Mouse (Mus musculus): ENCODE measurements at regions not wholly inside any gene's neighbourhood (a gene's known extent, or its start where the extent isn't known, plus 50 kb on each side); places are given as distances from the start of the nearest gene placed in this dataset.

DNA sequence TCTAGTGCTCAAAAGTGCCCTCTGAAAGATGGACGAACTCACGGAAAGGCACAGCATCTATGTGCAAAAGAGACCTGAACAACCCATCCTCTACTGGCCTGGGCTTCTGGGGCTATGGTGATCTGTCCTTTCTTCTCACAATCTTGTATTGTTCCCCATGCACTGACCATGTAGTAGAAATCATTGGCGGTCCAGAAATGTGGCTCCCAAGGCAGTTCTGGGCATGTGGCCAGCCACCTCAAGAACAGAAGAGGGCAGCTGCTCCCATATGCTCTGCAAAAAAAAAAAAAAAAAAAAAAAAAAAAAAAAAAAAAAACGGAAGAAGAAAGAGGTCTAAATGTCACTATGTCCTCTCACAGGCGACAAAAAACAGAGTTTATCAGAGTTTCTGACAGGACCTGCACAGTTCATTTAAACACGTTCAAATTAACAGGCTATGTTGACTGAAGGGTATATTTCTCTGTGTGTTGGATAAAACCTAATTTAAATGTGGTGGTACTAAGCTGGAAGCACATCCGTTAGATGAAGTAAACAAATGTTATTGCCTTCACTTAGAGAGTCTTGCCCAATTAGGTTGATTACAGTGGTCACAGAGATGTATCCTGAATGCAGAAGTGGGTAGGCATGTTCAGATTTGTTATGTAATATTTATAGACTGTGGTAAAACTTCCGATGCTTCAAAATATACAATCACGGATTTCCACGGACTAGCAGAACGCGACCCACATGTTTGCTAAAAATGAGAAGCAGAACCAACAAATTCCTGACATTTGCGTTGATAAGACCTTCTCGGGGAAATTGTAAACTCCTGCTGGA lies 470.9 kb downstream of the Epha4 start:
- TF ChIP-seq EP300 (IDR thresholded peaks at IDR 0.05; ENCODE audit: insufficient read depth, low read depth, low read length) (no peak), POLR2A (IDR thresholded peaks at IDR 0.05; ENCODE audit: insufficient read depth, low read length) (no peak), CTCF (IDR thresholded peaks at IDR 0.05; ENCODE audit: low read depth, low read length) (no peak)
- no peak overlapping the region for H3K9ac ChIP-seq (ENCODE audit: low read depth, poor library complexity, severe bottlenecking)
- H3K27ac ChIP-seq (ENCODE audit: insufficient read depth, low read length): no peak overlapping the region
- H3K36me3 ChIP-seq (ENCODE audit: control insufficient read depth, insufficient read depth, low read length, poor library complexity, severe bottlenecking): no peaks in the 10 kb centered on the region
- H3K9me3 ChIP-seq (replicated peaks; ENCODE audit: control insufficient read depth, insufficient read depth, low read length, poor library complexity, severe bottlenecking): no peaks in the 10 kb centered on the region
- no peaks in the 10 kb centered on the region for H3K27me3 ChIP-seq (ENCODE audit: control insufficient read depth, insufficient read depth, low read length, poor library complexity, severe bottlenecking)
- no peak overlapping the region for H3K4me3 ChIP-seq (ENCODE audit: low read depth, low read length)
- no peaks in the 10 kb centered on the region for H3K4me1 ChIP-seq (ENCODE audit: control insufficient read depth, insufficient read depth, low read length)

DNA sequence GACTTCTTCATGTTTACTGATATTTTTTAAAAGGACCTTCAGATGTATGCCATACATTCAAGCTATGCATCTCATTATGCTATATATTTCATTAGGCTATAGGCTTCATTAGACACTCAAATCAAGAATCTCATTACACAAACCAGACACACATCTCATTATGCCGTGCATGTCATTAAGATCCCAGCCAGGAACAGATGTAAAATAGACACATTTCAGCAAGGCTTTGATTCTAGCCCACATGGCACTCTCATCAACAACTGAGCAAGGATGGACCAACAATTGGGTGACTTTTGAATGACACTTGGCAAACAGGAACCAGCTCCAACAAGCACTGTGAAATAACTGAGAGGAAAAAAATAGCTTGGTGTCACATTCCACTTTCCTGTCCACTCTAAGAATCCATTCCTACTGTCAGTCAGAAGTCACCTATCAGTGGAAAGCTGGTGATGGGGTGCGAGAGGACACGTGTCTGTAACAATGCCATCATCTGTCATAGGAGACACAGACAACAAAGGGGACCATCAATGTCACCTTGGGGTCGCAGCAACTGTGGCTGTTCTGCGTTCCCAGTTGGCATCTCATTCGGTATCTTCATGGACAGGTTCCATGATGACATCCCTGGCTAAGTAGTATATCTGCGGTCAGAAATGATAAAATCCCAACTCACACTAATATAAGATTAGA lies 466.0 kb downstream of the Epha4 start:
- TF ChIP-seq CTCF (IDR thresholded peaks at IDR 0.05; ENCODE audit: low read depth, low read length): no peak
- no peak for TF ChIP-seq POLR2A (IDR thresholded peaks at IDR 0.05; ENCODE audit: insufficient read depth, low read length)
- H3K36me3 ChIP-seq (ENCODE audit: control insufficient read depth, insufficient read depth, low read length, poor library complexity, severe bottlenecking): no peaks in the 10 kb centered on the region

DNA sequence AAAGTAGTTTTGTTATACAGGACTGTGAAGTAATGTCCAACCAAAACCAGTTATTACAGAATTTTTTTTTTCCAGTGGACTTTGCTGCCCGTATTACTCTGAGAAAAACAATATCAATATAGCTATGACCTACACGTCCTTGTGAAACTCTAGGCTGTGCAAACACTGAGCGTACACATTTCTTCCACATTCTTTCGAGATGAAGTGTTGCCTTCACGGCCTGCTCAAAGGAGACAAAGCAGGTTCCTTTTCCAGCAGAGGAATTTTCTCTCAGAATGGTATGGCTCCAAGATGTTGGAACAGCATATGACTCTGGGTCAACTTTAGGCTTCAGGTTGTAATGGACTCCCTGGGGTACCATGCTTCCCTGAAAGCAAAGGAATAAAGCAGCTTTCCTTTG lies 463.6 kb downstream of the Epha4 start:
- Histone ChIP-seq H3K9me3 (replicated peaks; ENCODE audit: control insufficient read depth, insufficient read depth, low read length, poor library complexity, severe bottlenecking) (no peaks in the 10 kb centered on the region), H3K9ac (ENCODE audit: low read depth, poor library complexity, severe bottlenecking) (no peak overlapping the region), H3K4me1 (ENCODE audit: control insufficient read depth, insufficient read depth, low read length) (no peaks in the 10 kb centered on the region), H3K27me3 (ENCODE audit: control insufficient read depth, insufficient read depth, low read length, poor library complexity, severe bottlenecking) (no peaks in the 10 kb centered on the region), H3K36me3 (ENCODE audit: control insufficient read depth, insufficient read depth, low read length, poor library complexity, severe bottlenecking) (no peaks in the 10 kb centered on the region), H3K4me3 (ENCODE audit: low read depth, low read length) (no peak overlapping the region), H3K27ac (ENCODE audit: insufficient read depth, low read length) (no peak overlapping the region)
- TF ChIP-seq POLR2A (IDR thresholded peaks at IDR 0.05; ENCODE audit: insufficient read depth, low read length): no peak
- no peak for TF ChIP-seq CTCF (IDR thresholded peaks at IDR 0.05; ENCODE audit: low read depth, low read length)
- no peak for TF ChIP-seq EP300 (IDR thresholded peaks at IDR 0.05; ENCODE audit: insufficient read depth, low read depth, low read length)

More for the DNA sequence above, 466.0 kb downstream of the Epha4 start:
- H3K4me3 ChIP-seq (ENCODE audit: low read depth, low read length): no peak overlapping the region
- no peak overlapping the region for H3K27ac ChIP-seq (ENCODE audit: insufficient read depth, low read length)
- H3K4me1 ChIP-seq (ENCODE audit: control insufficient read depth, insufficient read depth, low read length): no peaks in the 10 kb centered on the region
- H3K9ac ChIP-seq (ENCODE audit: low read depth, poor library complexity, severe bottlenecking): no peak overlapping the region
- H3K9me3 ChIP-seq (replicated peaks; ENCODE audit: control insufficient read depth, insufficient read depth, low read length, poor library complexity, severe bottlenecking): no peaks in the 10 kb centered on the region
- H3K27me3 ChIP-seq (ENCODE audit: control insufficient read depth, insufficient read depth, low read length, poor library complexity, severe bottlenecking): no peaks in the 10 kb centered on the region

DNA sequence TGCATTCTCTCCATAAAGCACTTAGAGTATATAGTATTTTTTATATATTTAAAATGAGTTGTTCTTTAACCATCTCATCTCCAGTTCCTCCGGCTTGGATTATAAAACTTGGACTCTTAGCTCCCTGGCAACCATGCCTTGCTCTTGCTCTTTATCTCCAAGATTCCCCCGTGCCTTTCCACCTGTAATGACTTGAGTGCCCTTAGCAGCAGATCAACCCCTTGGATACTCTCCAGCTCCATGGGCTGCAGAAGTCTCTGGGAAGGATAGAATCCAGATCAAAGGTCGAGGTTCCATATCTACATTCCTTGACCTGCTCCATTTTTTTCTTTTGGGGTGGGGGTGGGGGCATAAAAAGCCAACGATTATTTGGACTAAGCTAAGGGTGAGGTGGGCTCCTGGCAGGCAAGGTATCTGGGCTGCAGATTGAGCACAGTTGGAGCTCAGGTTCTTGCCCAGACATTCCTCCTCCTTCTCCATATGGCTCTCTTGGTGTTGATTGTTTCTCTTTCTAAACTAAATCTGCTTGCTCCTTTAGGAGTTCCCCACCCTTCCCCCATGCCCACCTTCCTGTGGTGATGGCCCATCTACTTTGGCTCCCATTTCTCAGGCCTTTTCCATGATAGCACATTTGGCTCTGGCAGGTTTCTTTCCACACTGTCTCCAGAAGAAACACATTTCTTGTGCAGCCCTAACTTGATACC lies 460.9 kb downstream of the Epha4 start:
- no peaks in the 10 kb centered on the region for H3K9me3 ChIP-seq (replicated peaks; ENCODE audit: control insufficient read depth, insufficient read depth, low read length, poor library complexity, severe bottlenecking)
- H3K27ac ChIP-seq (ENCODE audit: insufficient read depth, low read length): no peak overlapping the region
- no peak overlapping the region for H3K9ac ChIP-seq (ENCODE audit: low read depth, poor library complexity, severe bottlenecking)
- H3K27me3 ChIP-seq (ENCODE audit: control insufficient read depth, insufficient read depth, low read length, poor library complexity, severe bottlenecking): no peaks in the 10 kb centered on the region
- H3K4me1 ChIP-seq (ENCODE audit: control insufficient read depth, insufficient read depth, low read length): no peaks in the 10 kb centered on the region
- no peak overlapping the region for H3K4me3 ChIP-seq (ENCODE audit: low read depth, low read length)
- H3K36me3 ChIP-seq (ENCODE audit: control insufficient read depth, insufficient read depth, low read length, poor library complexity, severe bottlenecking): no peaks in the 10 kb centered on the region
- TF ChIP-seq POLR2A (IDR thresholded peaks at IDR 0.05; ENCODE audit: insufficient read depth, low read length) (no peak), CTCF (IDR thresholded peaks at IDR 0.05; ENCODE audit: low read depth, low read length) (no peak), EP300 (IDR thresholded peaks at IDR 0.05; ENCODE audit: insufficient read depth, low read depth, low read length) (no peak)

DNA sequence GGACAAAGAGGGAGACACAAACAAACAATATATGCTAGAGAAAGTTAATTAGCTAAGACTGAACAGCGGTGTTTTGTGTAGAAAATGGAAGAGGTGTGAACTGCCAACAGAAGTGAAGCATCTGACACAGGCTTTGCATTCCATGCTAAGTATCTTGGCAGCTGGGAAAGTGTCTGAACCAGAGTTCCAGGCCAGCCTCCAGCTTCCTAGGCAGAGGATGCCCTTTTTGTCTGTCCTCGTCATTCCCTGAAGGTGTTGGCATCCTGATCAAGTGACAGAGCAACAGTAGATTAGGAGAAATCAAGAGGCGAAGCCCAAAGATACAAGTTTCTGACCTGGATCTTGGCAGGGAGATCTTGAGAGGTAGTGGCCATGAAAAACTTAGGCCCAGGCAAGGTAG lies 452.4 kb downstream of the Epha4 start:
- H3K9ac ChIP-seq (ENCODE audit: low read depth, poor library complexity, severe bottlenecking): no peak overlapping the region
- TF ChIP-seq EP300 (IDR thresholded peaks at IDR 0.05; ENCODE audit: insufficient read depth, low read depth, low read length): no peak
- TF ChIP-seq CTCF (IDR thresholded peaks at IDR 0.05; ENCODE audit: low read depth, low read length): no peak
- TF ChIP-seq POLR2A (IDR thresholded peaks at IDR 0.05; ENCODE audit: insufficient read depth, low read length): no peak
- H3K4me3 ChIP-seq (ENCODE audit: low read depth, low read length): no peak overlapping the region
- no peaks in the 10 kb centered on the region for H3K9me3 ChIP-seq (replicated peaks; ENCODE audit: control insufficient read depth, insufficient read depth, low read length, poor library complexity, severe bottlenecking)
- H3K36me3 ChIP-seq (ENCODE audit: control insufficient read depth, insufficient read depth, low read length, poor library complexity, severe bottlenecking): no peaks in the 10 kb centered on the region
- no peaks in the 10 kb centered on the region for H3K27me3 ChIP-seq (ENCODE audit: control insufficient read depth, insufficient read depth, low read length, poor library complexity, severe bottlenecking)
- H3K27ac ChIP-seq (ENCODE audit: insufficient read depth, low read length): no peak overlapping the region
- no peaks in the 10 kb centered on the region for H3K4me1 ChIP-seq (ENCODE audit: control insufficient read depth, insufficient read depth, low read length)
